Mouse (Mus musculus): ENCODE measurements around the gene Vegfa. TPM values are rescaled to one million over a fixed set of nuclear protein-coding genes. Genes with fewer than 3 reads are reported as not detected.

Vegfa gene
- polyA plus RNA-seq, 1 experiment from 2014 or later, result 7.4 TPM

GRCm38 (mm10) chr17:46075116-46075485 is 42.9 kb upstream of the Vegfa start:
- 33% methylated on average over 3 of the region's 3 CpGs for WGBS (ENCODE audit: insufficient replicate concordance)
- Histone ChIP-seq H3K9me3 (replicated peaks; ENCODE audit: control insufficient read depth, low read length) (no peaks in the 10 kb centered on the region), H3K36me3 (ENCODE audit: control insufficient read depth, insufficient read depth, low read length) (no peaks in the 10 kb centered on the region), H3K4me3 (ENCODE audit: low read depth, low read length) (no peak overlapping the region), H3K4me2 (no peak overlapping the region), H3K27me3 (ENCODE audit: control insufficient read depth, insufficient read depth, low read length) (no peaks in the 10 kb centered on the region), H3K27ac (ENCODE audit: low read depth, low read length) (no peak overlapping the region), H3K9ac (ENCODE audit: low read depth, low read length) (no peak overlapping the region), H3K4me1 (ENCODE audit: control insufficient read depth, insufficient read depth, low read length) (peaks cover 10% of the 10 kb centered on the region; the same call in 1 of the 2 replicates)
- ATAC-seq (replicated peaks; ENCODE audit: insufficient number of reproducible peaks, low FRiP score, low TSS enrichment), result no peak

DNA sequence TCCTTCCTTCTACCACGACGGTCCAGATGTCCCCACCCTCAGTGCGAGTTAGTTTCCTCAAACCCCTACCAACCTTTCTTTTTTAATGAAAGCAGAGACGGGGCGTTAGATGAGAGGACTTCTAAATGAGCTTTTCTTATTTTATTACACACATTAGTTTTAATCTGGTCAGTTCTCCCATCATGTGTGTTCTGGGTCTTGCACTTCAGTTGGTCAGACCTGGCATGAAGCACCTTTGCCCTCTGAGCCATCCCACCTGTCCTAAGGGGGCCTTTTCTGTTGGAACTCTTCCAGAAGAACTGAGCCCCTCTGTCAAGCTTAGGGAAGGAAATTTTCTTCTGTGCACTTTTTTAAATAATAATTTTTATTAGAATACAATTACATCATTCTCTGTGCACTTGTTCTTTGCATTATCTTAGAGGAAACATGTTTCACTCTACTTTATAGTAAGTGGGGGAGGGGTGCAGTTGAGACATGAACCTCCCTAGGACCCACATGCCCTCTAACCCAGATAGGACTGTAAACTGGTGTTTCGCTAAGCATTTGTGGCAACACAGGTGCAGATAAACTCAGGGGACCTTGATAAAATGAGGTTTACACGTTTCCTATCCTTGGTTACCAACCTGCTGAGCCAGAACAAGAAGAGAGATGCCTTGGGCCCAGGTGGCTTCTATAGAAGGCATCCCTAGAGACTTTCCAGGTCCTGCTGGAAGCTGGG is 42.4 kb upstream of the Vegfa start:
- peak overlapping the region; percentile 53 for H3K4me2 ChIP-seq
- 67% methylated on average over 7 of the region's 7 CpGs for WGBS (ENCODE audit: insufficient replicate concordance)

GRCm38 (mm10) chr17:46073730-46074301 is 41.6 kb upstream of the Vegfa start:
- peaks cover 10% of the 10 kb centered on the region; the same call in 1 of the 2 replicates for H3K4me1 ChIP-seq (ENCODE audit: control insufficient read depth, insufficient read depth, low read length)
- H3K4me3 ChIP-seq (ENCODE audit: low read depth, low read length), result no peak overlapping the region
- no peaks in the 10 kb centered on the region for H3K9me3 ChIP-seq (replicated peaks; ENCODE audit: control insufficient read depth, low read length)
- H3K27me3 ChIP-seq (ENCODE audit: control insufficient read depth, insufficient read depth, low read length), result no peaks in the 10 kb centered on the region
- ATAC-seq (replicated peaks; ENCODE audit: insufficient number of reproducible peaks, low FRiP score, low TSS enrichment), result peak; percentile 65
- peak overlapping the region; percentile 53 for H3K4me2 ChIP-seq
- H3K9ac ChIP-seq (ENCODE audit: low read depth, low read length), result no peak overlapping the region
- H3K27ac ChIP-seq (ENCODE audit: low read depth, low read length), result no peak overlapping the region
- 44% methylated on average over 23 of the region's 23 CpGs for WGBS (ENCODE audit: insufficient replicate concordance)
- no peaks in the 10 kb centered on the region for H3K36me3 ChIP-seq (ENCODE audit: control insufficient read depth, insufficient read depth, low read length)

More for the DNA sequence above, 42.4 kb upstream of the Vegfa start:
- ATAC-seq (replicated peaks; ENCODE audit: insufficient number of reproducible peaks, low FRiP score, low TSS enrichment), result no peak
- Histone ChIP-seq H3K36me3 (ENCODE audit: control insufficient read depth, insufficient read depth, low read length) (no peaks in the 10 kb centered on the region), H3K27me3 (ENCODE audit: control insufficient read depth, insufficient read depth, low read length) (no peaks in the 10 kb centered on the region), H3K27ac (ENCODE audit: low read depth, low read length) (no peak overlapping the region), H3K9ac (ENCODE audit: low read depth, low read length) (no peak overlapping the region), H3K4me1 (ENCODE audit: control insufficient read depth, insufficient read depth, low read length) (peaks cover 10% of the 10 kb centered on the region; the same call in 1 of the 2 replicates), H3K9me3 (replicated peaks; ENCODE audit: control insufficient read depth, low read length) (no peaks in the 10 kb centered on the region), H3K4me3 (ENCODE audit: low read depth, low read length) (no peak overlapping the region)

- Histone ChIP-seq H3K4me1 (ENCODE audit: control insufficient read depth, insufficient read depth, low read length) (peaks cover 10% of the 10 kb centered on the region; the same call in 1 of the 2 replicates), H3K27ac (ENCODE audit: low read depth, low read length) (no peak overlapping the region), H3K27me3 (ENCODE audit: control insufficient read depth, insufficient read depth, low read length) (no peaks in the 10 kb centered on the region), H3K36me3 (ENCODE audit: control insufficient read depth, insufficient read depth, low read length) (no peaks in the 10 kb centered on the region), H3K9me3 (replicated peaks; ENCODE audit: control insufficient read depth, low read length) (no peaks in the 10 kb centered on the region), H3K9ac (ENCODE audit: low read depth, low read length) (no peak overlapping the region), H3K4me3 (ENCODE audit: low read depth, low read length) (no peak overlapping the region), H3K4me2 (no peak overlapping the region)
- ATAC-seq (replicated peaks; ENCODE audit: insufficient number of reproducible peaks, low FRiP score, low TSS enrichment), result no peak
- WGBS (ENCODE audit: insufficient replicate concordance), result 78% methylated on average over 3 of the region's 3 CpGs
Measured at GRCm38 (mm10) chr17:46071531-46071930, 39.4 kb upstream of the Vegfa start.

DNA sequence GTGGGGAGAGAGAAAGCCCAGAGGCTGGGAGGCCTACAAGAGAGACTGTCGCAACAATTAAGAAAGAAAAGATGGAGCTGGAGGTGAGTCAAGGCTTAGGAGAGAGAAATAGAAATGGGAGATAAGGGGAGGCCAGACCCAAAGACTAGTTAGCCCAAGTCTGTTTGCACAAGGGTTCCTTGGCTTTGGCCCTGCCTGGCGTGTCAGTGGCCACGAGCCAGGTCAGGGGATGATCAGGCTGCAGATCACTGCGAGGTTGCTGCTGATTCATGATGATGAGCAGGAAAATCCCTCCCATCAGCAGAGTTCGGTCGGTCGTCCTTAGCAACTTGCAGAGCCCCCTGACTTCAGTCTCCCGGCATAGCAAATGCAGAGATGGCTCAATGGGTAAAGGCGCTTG is 37.9 kb upstream of the Vegfa start:
- Histone ChIP-seq H3K4me1 (ENCODE audit: control insufficient read depth, insufficient read depth, low read length) (peaks cover 10% of the 10 kb centered on the region; the same call in 1 of the 2 replicates), H3K9me3 (replicated peaks; ENCODE audit: control insufficient read depth, low read length) (no peaks in the 10 kb centered on the region), H3K4me3 (ENCODE audit: low read depth, low read length) (no peak overlapping the region), H3K4me2 (no peak overlapping the region), H3K36me3 (ENCODE audit: control insufficient read depth, insufficient read depth, low read length) (no peaks in the 10 kb centered on the region), H3K27ac (ENCODE audit: low read depth, low read length) (no peak overlapping the region), H3K27me3 (ENCODE audit: control insufficient read depth, insufficient read depth, low read length) (no peaks in the 10 kb centered on the region), H3K9ac (ENCODE audit: low read depth, low read length) (no peak overlapping the region)
- ATAC-seq (replicated peaks; ENCODE audit: insufficient number of reproducible peaks, low FRiP score, low TSS enrichment), result no peak
- WGBS (ENCODE audit: insufficient replicate concordance), result 75% methylated on average over 9 of the region's 9 CpGs

- Histone ChIP-seq H3K27ac (ENCODE audit: low read depth, low read length) (0 out of 2 replicates have a peak overlapping the region, but pooled peaks have one; percentile 55), H3K36me3 (ENCODE audit: control insufficient read depth, insufficient read depth, low read length) (no peaks in the 10 kb centered on the region), H3K27me3 (ENCODE audit: control insufficient read depth, insufficient read depth, low read length) (no peaks in the 10 kb centered on the region), H3K4me2 (peak overlapping the region; percentile 7), H3K9me3 (replicated peaks; ENCODE audit: control insufficient read depth, low read length) (no peaks in the 10 kb centered on the region), H3K9ac (ENCODE audit: low read depth, low read length) (peak overlapping the region; percentile 47; the same call in 1 of the 2 replicates), H3K4me3 (ENCODE audit: low read depth, low read length) (no peak overlapping the region), H3K4me1 (ENCODE audit: control insufficient read depth, insufficient read depth, low read length) (peaks cover 13% of the 10 kb centered on the region)
- ATAC-seq (replicated peaks; ENCODE audit: insufficient number of reproducible peaks, low FRiP score, low TSS enrichment), result no peak
- WGBS (ENCODE audit: insufficient replicate concordance), result 48% methylated on average over 6 of the region's 6 CpGs
Measured at GRCm38 (mm10) chr17:46063974-46064312, 31.8 kb upstream of the Vegfa start.

DNA sequence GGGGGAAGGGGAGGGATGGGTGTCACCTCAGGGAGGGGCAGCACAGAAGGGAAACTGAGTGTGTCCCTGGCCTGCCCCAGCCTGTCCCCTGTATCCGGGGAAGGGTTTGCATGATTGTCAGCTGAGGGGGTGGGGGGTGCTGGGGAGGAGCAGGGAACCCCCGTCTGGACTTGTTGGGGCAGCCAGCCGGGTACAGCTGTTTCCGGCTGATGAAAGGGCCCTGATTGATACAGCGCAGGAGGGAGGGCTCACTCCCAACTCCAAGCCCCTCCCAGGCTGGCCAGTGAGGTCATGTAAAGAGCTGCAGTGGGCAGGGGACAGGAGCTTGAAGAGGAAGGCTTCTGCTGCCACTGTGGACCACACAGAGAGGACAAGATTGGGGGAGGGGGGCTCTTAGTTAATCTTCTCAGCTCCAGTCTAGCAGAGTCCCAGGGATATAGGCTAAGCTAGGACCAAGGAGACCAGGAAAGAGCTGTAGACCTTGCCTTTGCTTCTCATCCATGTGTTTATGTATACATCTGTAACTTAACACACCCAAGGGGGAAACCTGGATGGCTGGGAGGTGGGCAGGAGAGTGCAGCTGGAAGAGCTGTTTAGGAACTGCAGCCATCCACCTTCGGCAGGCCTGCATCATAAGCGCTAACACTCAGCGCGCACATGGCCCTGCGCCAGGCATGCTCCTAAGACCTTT is 31.3 kb upstream of the Vegfa start:
- Histone ChIP-seq H3K36me3 (ENCODE audit: control insufficient read depth, insufficient read depth, low read length) (no peaks in the 10 kb centered on the region), H3K4me3 (ENCODE audit: low read depth, low read length) (no peak overlapping the region), H3K27ac (ENCODE audit: low read depth, low read length) (0 out of 2 replicates have a peak overlapping the region, but pooled peaks have one; percentile 55), H3K4me1 (ENCODE audit: control insufficient read depth, insufficient read depth, low read length) (peaks cover 13% of the 10 kb centered on the region), H3K9ac (ENCODE audit: low read depth, low read length) (peak overlapping the region; percentile 47; the same call in 1 of the 2 replicates), H3K9me3 (replicated peaks; ENCODE audit: control insufficient read depth, low read length) (no peaks in the 10 kb centered on the region), H3K4me2 (peak overlapping the region; percentile 7), H3K27me3 (ENCODE audit: control insufficient read depth, insufficient read depth, low read length) (no peaks in the 10 kb centered on the region)
- ATAC-seq (replicated peaks; ENCODE audit: insufficient number of reproducible peaks, low FRiP score, low TSS enrichment), result peak; percentile 76
- WGBS (ENCODE audit: insufficient replicate concordance), result 19% methylated on average over 10 of the region's 10 CpGs

DNA sequence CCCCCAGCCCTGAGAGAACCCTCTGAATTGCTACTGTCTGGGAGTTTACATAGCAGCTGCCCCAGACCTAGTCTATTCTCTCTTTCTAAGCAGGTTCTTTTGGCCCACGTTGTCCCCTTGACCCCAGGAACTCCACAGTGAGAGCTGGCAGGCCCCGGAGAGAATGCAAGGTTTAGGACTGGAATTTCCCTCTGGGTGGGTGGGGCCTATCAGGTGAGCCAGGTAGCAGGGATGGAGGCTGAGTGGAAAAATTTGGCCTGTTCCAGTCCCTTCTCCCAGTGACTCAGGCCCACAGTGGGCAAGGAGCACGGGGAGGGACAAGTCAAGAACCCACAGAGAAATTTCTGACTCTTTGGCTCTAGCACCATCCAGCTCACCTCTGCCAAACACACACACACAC is 28.1 kb upstream of the Vegfa start:
- H3K27ac ChIP-seq (ENCODE audit: low read depth, low read length), result no peak overlapping the region
- no peak overlapping the region for H3K9ac ChIP-seq (ENCODE audit: low read depth, low read length)
- ATAC-seq (replicated peaks; ENCODE audit: insufficient number of reproducible peaks, low FRiP score, low TSS enrichment), result no peak
- 70% methylated on average over 3 of the region's 3 CpGs for WGBS (ENCODE audit: insufficient replicate concordance)
- peaks cover 13% of the 10 kb centered on the region for H3K4me1 ChIP-seq (ENCODE audit: control insufficient read depth, insufficient read depth, low read length)
- no peaks in the 10 kb centered on the region for H3K36me3 ChIP-seq (ENCODE audit: control insufficient read depth, insufficient read depth, low read length)
- no peak overlapping the region for H3K4me2 ChIP-seq
- H3K9me3 ChIP-seq (replicated peaks; ENCODE audit: control insufficient read depth, low read length), result no peaks in the 10 kb centered on the region
- H3K27me3 ChIP-seq (ENCODE audit: control insufficient read depth, insufficient read depth, low read length), result no peaks in the 10 kb centered on the region
- no peak overlapping the region for H3K4me3 ChIP-seq (ENCODE audit: low read depth, low read length)

Measured in heart, embryonic 11.5 days (tissue).